Mouse (Mus musculus) stomach, embryonic 14.5 days (tissue): ENCODE measurements at regions not wholly inside any gene's neighbourhood (a gene's known extent, or its start where the extent isn't known, plus 50 kb on each side); places are given as distances from the start of the nearest gene placed in this dataset.

ENCODE experiments used
- ATAC-seq: fragments of 200-750 bp; cut with Nextera tagmentation; 2 replicates; pipeline ENCODE4 v1.8.0; 2017; ENCODE audit warnings: low read depth, moderate TSS enrichment; ENCODE audit not compliant: insufficient number of reproducible peaks, insufficient read depth, low FRiP score
- H3K27ac ChIP-seq: fragments of 300-500 bp; sonication (generic); 2 replicates; pipeline ENCODE4 v1.5.1; 2014; ENCODE audit warnings: mild to moderate bottlenecking, low read length, moderate library complexity, mixed read lengths
- H3K27me3 ChIP-seq: fragments of 300-500 bp; sonication (generic); 2 replicates; pipeline ENCODE4 v1.6.1; 2014; ENCODE audit warnings: low read length, control low read depth, mixed read lengths; ENCODE audit not compliant: control insufficient read depth, insufficient read depth
- H3K36me3 ChIP-seq: fragments of 300-500 bp; sonication (generic); 2 replicates; pipeline ENCODE4 v1.6.1; 2014; ENCODE audit warnings: mild to moderate bottlenecking, control low read depth, low read length, moderate library complexity, mixed read lengths; ENCODE audit not compliant: control insufficient read depth, insufficient read depth
- H3K4me1 ChIP-seq: fragments of 300-500 bp; sonication (generic); 2 replicates; pipeline ENCODE4 v1.6.1; 2014; ENCODE audit warnings: low read length, control low read depth, mixed read lengths; ENCODE audit not compliant: control insufficient read depth, insufficient read depth
- H3K4me2 ChIP-seq: fragments of 300-500 bp; sonication (generic); replicated peaks from 2 replicates; pipeline ENCODE4 v1.6.1; 2014; ENCODE audit warnings: low read depth, low read length, control low read depth
- H3K4me3 ChIP-seq: fragments of 300-500 bp; sonication (generic); 2 replicates; pipeline ENCODE4 v1.5.1; 2014; ENCODE audit warnings: low read depth, low read length, control low read depth
- H3K9ac ChIP-seq: fragments of 300-500 bp; sonication (generic); replicated peaks from 2 replicates; pipeline ENCODE4 v1.6.1; 2014; ENCODE audit warnings: low read depth, mild to moderate bottlenecking, control low read depth, low read length, moderate library complexity, mixed read lengths
- H3K9me3 ChIP-seq: fragments of 300-500 bp; sonication (generic); 2 replicates; pipeline ENCODE4 v1.6.1; 2016; ENCODE audit warnings: low read depth, low read length, control low read depth; ENCODE audit not compliant: control insufficient read depth
- WGBS: fragments of 180-500 bp; shearing (Covaris S2); extraction: QIAGEN DNeasy Blood & Tissue Kit; methylation state at CpG from one replicate; pipeline ENCODE4 v1.1.7; 2014; 5-methylcytosine and 5-hydroxymethylcytosine counted together

GRCm38 (mm10) chr10:8041790-8042189 lies 85.8 kb upstream of the Tab2 start:
- H3K4me2 ChIP-seq = no peak overlapping the region
- H3K27me3 ChIP-seq = no peaks in the 10 kb centered on the region
- H3K27ac ChIP-seq = no peak overlapping the region
- H3K36me3 ChIP-seq = no peaks in the 10 kb centered on the region
- no peak for ATAC-seq
- H3K4me1 ChIP-seq = no peaks in the 10 kb centered on the region
- H3K4me3 ChIP-seq = no peak overlapping the region
- 52% methylated on average over 8 of the region's 8 CpGs for WGBS
- no peak overlapping the region for H3K9ac ChIP-seq
- no peaks in the 10 kb centered on the region for H3K9me3 ChIP-seq

DNA sequence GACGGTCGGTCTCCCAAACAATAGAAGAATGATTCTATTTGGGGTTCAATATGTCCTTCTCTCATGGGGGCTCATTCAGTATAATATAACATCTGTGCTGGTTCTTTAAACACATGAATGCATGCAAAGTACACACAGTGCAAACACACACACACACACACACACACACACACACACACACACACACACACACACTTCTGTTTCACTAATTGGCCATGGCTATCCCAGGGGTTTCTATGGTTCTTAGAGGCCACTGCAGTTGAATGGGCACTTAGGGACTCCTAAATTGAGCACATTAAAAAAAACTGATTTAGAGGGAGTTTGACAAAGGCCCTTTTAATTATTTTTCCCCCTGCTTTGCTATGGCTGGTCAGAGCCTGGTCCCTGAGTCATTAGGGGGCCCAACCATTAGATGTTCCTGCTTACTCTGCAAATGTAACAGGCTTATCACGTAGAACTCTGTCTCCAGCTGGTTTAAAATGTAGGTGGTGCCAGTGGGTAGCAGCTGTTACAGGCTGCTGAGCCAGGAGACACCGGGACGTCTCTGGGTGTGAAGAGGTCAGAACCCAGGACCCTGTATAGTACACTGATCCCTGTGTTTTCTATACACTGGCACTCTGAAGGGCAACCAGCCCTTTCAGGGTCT lies 82.1 kb upstream of the Tab2 start:
- H3K9me3 ChIP-seq = no peaks in the 10 kb centered on the region
- 43% methylated on average over 5 of the region's 5 CpGs for WGBS
- ATAC-seq = no peak
- no peak overlapping the region for H3K4me2 ChIP-seq
- H3K27me3 ChIP-seq = no peaks in the 10 kb centered on the region
- H3K36me3 ChIP-seq = no peaks in the 10 kb centered on the region
- no peak overlapping the region for H3K27ac ChIP-seq
- no peak overlapping the region for H3K4me3 ChIP-seq
- H3K4me1 ChIP-seq = no peaks in the 10 kb centered on the region
- no peak overlapping the region for H3K9ac ChIP-seq

DNA sequence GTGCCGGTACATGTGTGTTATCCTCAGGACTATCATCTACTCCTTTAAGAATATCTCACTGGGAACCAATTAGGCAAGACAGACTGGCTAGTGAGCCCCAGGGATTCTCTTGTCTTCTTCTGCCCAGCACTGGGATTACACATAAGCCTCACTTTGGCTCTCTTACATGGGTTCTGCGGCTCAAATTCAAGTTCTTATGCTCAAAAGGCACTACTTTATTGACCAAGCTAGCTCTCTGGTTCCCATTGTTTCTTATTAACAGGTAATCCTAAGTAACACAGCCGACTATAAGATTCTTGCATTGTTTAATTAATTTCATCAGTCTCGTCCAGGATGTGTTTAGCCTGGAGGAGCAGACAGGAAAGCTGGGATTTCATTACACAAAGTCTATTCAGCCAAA lies 80.3 kb upstream of the Tab2 start:
- WGBS = 82% methylated on average over 4 of the region's 4 CpGs
- ATAC-seq = no peak
- no peaks in the 10 kb centered on the region for H3K9me3 ChIP-seq
- H3K27ac ChIP-seq = no peak overlapping the region
- no peaks in the 10 kb centered on the region for H3K36me3 ChIP-seq
- H3K4me1 ChIP-seq = no peaks in the 10 kb centered on the region
- no peak overlapping the region for H3K4me3 ChIP-seq
- H3K4me2 ChIP-seq = no peak overlapping the region
- no peaks in the 10 kb centered on the region for H3K27me3 ChIP-seq
- H3K9ac ChIP-seq = no peak overlapping the region

DNA sequence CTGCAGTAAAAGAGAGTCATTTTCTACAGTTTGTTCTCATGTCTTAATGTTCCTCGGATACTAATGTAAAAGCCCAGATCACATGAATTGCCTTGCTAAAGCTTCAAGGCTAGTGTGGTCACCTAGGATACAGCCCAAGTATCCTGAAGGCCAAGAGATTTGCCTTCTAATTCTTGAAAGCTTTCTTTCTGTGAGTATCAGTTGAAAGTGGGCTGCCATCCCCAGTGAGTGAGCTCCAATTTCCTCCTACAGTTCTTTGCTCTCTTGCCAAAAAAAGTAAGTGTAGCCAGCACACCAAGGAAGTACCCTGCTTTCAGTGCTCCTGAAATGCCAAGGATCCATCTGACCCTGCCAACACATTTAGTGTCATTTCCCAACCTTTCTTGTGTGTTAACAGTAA lies 79.3 kb upstream of the Tab2 start:
- ATAC-seq = no peak
- Histone ChIP-seq H3K27ac (no peak overlapping the region), H3K27me3 (no peaks in the 10 kb centered on the region), H3K36me3 (no peaks in the 10 kb centered on the region), H3K9me3 (no peaks in the 10 kb centered on the region), H3K4me3 (no peak overlapping the region), H3K4me2 (no peak overlapping the region), H3K9ac (no peak overlapping the region), H3K4me1 (no peaks in the 10 kb centered on the region)
- WGBS = 28% methylated on average over 1 of the region's 1 CpGs

DNA sequence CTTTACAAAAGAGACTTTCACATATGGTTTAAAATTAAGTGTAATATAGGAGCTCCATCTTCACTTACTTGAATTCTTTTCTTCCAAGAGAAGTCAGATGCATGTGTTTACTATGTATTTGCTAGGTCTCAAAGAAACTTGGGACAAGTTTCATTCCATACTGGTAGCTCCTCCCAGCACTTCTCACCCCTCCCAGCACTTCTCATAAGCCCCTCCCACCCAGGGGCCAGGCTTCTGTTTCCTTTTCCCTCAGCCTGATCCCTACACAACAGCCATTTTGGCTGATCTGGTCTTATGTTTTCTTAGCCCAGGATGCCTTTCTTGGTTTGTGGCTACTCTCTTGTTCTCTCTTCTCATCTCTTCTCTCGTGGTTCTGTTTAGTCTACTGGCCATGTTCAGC lies 76.2 kb upstream of the Tab2 start:
- H3K9me3 ChIP-seq = no peaks in the 10 kb centered on the region
- no peak overlapping the region for H3K27ac ChIP-seq
- H3K4me2 ChIP-seq = no peak overlapping the region
- no peaks in the 10 kb centered on the region for H3K4me1 ChIP-seq
- no peak for ATAC-seq
- no peak overlapping the region for H3K4me3 ChIP-seq
- 84% methylated on average over 1 of the region's 1 CpGs for WGBS
- H3K27me3 ChIP-seq = no peaks in the 10 kb centered on the region
- no peak overlapping the region for H3K9ac ChIP-seq
- no peaks in the 10 kb centered on the region for H3K36me3 ChIP-seq

DNA sequence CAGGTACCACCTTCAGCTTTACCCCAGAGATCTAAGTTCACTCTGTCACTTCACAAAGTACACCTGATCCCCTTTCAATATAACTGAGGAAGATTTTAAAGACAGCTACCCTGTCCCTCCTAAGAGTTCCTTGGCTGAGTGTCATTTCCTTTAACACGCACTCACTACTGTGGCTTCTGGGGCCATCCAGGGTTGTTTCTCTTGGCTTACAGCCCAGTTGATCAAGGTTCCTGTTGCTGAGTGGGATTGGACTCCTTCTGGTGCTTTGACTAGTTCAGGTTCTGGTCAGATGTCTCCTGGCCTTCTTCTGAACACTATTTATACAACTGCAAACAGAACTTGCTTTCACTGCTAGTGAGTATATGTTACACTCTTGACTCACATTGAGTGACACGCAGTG lies 72.8 kb upstream of the Tab2 start:
- no peaks in the 10 kb centered on the region for H3K27me3 ChIP-seq
- H3K36me3 ChIP-seq = no peaks in the 10 kb centered on the region
- no peak overlapping the region for H3K4me2 ChIP-seq
- H3K9me3 ChIP-seq = no peaks in the 10 kb centered on the region
- H3K27ac ChIP-seq = no peak overlapping the region
- peaks cover 4% of the 10 kb centered on the region; the same call in 1 of the 2 replicates for H3K4me1 ChIP-seq
- no peak for ATAC-seq
- 70% methylated on average over 2 of the region's 2 CpGs for WGBS
- H3K9ac ChIP-seq = no peak overlapping the region
- H3K4me3 ChIP-seq = no peak overlapping the region

- no peak overlapping the region for H3K9ac ChIP-seq
- no peaks in the 10 kb centered on the region for H3K9me3 ChIP-seq
- no peak overlapping the region for H3K4me3 ChIP-seq
- peaks cover 4% of the 10 kb centered on the region; the same call in 1 of the 2 replicates for H3K4me1 ChIP-seq
- 13% methylated on average over 6 of the region's 6 CpGs for WGBS
- H3K27ac ChIP-seq = no peak overlapping the region
- H3K27me3 ChIP-seq = no peaks in the 10 kb centered on the region
- no peaks in the 10 kb centered on the region for H3K36me3 ChIP-seq
- H3K4me2 ChIP-seq = no peak overlapping the region
- no peak for ATAC-seq
Observed at GRCm38 (mm10) chr10:8027023-8027422, 71.0 kb upstream of the Tab2 start.

GRCm38 (mm10) chr10:8023741-8024140 lies 67.7 kb upstream of the Tab2 start:
- H3K27ac ChIP-seq = no peak overlapping the region
- H3K4me1 ChIP-seq = peaks cover 7% of the 10 kb centered on the region; the same call in 1 of the 2 replicates
- H3K4me3 ChIP-seq = no peak overlapping the region
- no peak for ATAC-seq
- 89% methylated on average over 2 of the region's 2 CpGs for WGBS
- no peak overlapping the region for H3K4me2 ChIP-seq
- no peak overlapping the region for H3K9ac ChIP-seq
- no peaks in the 10 kb centered on the region for H3K36me3 ChIP-seq
- no peaks in the 10 kb centered on the region for H3K27me3 ChIP-seq
- no peaks in the 10 kb centered on the region for H3K9me3 ChIP-seq

GRCm38 (mm10) chr10:8021971-8022370 lies 65.9 kb upstream of the Tab2 start:
- Histone ChIP-seq H3K4me2 (no peak overlapping the region), H3K9me3 (no peaks in the 10 kb centered on the region), H3K9ac (no peak overlapping the region), H3K27ac (no peak overlapping the region), H3K4me1 (peaks cover 6% of the 10 kb centered on the region; the same call in 1 of the 2 replicates), H3K4me3 (no peak overlapping the region), H3K27me3 (no peaks in the 10 kb centered on the region), H3K36me3 (no peaks in the 10 kb centered on the region)
- WGBS = 50% methylated on average over 1 of the region's 1 CpGs
- no peak for ATAC-seq
